Mouse (Mus musculus): Measurements from ENCODE around the gene Ppp1r35.

GRCm38 (mm10) chr5:137822602-137823001 lies 44.0 kb downstream of the Ppp1r35 start:
- TF ChIP-seq CTCF (IDR thresholded peaks at IDR 0.05; ENCODE audit: low read depth): no peak
- TF ChIP-seq EP300 (IDR thresholded peaks at IDR 0.05; ENCODE audit: low read depth): no peak

All from liver, embryonic 14.5 days (tissue).